Mouse (Mus musculus) ovary, adult 10 weeks (tissue): Measurements from ENCODE around the gene P3h1. TPM values are rescaled to one million over a fixed set of nuclear protein-coding genes. Genes with fewer than 3 reads are reported as not detected.

Source experiments
- polyA plus RNA-seq: library from polyadenylated mRNA; stranded (reverse); fragments of 350-450 nt; fragmentation: Illumina TruSeq; extraction: RNeasy Lipid Tissue Mini Kit (QIAGEN cat#74804); gene quantifications from one replicate; pipeline ENCODE4 v1.2.3, GENCODE M21; 2014

The P3h1 gene
- polyA plus RNA-seq: 49.4 TPM

DNA sequence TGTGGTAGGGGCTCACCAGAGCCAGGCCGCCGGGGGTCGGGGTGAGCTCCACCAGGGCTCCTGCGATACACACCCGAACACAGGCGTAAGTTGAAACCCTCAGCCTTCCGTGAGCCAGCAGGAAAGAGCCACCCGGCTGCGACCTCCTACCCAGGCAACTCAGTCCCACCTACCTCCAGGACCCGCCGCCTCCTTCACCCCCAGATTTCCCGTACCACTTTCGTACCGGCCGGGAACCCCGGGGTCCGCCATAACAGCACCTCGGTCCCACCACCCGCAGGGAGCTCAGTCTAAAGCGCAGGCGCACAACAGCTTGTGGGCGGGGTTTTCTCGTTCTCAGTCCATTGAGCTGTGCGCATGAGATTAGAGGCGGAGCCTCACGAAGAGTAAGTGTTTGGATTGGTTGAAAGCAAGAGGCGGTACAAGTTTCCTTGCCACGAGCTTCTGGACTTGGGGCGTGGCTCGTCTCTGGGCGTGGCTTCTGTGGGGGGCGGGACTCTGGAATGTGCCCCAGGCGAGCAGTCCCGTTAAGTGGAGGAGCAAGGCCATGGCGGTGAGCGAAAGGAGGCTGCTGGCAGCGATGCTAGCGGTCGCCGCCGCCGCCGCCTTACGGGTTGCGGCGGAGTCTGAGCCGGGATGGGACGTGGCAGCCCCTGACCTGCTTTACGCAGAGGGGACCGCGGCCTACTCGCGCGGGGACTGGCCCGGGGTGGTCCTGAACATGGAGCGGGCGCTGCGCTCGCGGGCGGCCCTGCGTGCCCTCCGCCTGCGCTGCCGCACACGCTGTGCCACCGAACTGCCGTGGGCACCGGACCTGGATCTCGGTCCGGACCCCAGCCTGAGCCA, at the start of gene P3h1, which contains the start of gene AU022252:
Gene P3h1, plus strand, starts transcription at position 506 of the 846 bp plus-strand sequence.
Gene AU022252, minus strand, starts transcription at position 303 of the 846 bp plus-strand sequence.

DNA sequence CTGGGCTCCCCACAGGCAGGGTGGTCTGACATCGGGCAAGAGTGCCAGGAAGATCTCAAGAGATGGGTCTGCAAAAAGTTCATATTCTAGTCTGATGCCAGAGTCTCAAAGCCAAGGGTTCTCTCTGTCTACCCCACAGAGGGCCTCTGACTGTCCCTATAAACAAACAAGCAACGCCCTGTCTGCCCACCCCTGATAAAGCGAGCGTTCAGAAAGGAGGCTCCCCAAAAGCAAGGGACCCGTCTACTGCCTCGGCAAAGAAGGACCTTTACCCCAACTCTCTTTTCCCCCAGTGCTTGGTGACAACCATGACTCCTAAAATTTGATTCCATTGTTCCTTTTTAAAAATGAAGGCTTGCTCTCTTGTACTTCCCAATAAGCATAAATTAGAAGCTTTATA, 42.9 kb upstream of the P3h1 start, which contains the start of gene Ermap:
Gene Ermap, minus strand, starts transcription at position 148 of the 400 bp plus-strand sequence.

DNA sequence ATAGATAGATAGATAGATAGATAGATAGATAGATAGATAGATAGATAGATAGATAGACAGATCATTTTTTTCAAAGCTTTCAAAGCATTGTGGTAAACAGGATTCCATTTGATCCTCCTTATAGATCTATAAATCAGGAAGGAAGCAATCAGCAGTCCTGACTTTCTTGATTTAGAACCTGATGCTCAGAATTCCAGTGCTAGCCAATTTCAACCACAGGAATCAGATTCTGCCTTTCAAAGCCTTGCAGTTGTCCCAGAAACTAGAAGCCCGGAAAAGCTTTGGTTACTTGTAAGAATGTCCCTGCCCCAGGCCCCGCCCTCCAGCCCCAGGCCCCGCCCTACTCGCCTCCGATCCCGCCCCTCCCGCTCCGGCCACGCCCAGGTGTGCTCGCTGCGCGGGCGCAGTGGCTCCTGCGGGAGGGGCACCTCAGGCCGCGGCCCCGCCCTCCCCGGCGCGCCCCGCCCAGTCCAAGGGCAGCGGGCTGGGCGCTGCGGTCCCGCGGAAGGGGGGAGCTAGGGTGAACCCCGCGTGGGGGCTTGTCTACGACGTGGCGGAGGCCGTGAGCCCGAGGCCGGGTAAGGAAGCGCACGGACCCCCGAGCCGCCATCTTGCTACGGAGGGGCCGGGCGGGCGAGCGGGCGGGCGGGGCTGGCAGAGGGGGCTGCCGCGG, 37.7 kb upstream of the P3h1 start, which contains the start of gene Svbp:
Gene Svbp, plus strand, starts transcription at position 398 of the 673 bp plus-strand sequence.

DNA sequence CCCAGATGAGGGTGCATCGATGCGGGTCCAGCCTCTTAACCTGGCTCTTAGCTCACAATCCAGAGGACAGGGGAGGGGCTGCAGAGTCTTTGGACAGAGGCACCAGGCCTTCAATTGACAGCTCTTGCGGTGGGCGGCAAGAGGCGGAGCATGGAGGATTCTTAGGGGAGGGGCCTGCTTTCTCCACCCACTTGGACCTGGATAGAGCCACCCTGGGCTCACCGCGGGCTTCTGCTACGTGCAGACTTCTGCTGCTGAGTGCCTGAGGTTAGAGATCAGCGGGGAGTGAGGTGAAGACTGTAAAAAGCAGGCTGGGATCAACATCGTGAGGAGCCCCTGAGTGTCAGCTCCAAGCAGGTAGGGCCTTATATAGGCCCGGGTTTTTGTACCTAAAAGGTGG, 14.5 kb upstream of the P3h1 start, which contains the start of gene Tmem269:
Gene Tmem269, minus strand, starts transcription at position 49 of the 400 bp plus-strand sequence.

DNA sequence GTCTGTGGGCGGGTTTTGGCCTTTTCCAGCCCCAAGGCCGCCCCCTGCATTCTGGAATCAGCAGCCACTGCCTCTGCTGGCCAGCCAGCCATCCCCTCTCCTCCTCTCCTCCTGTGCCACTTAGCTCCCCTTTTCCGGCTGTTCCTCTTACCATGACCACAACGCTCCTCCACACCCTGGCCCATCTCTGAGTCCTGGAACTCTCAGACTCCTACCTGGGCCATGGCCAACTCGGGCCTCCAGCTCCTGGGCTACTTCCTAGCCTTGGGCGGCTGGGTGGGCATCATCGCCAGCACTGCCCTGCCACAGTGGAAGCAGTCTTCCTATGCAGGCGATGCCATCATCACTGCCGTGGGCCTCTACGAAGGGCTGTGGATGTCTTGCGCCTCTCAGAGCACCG, 22.6 kb downstream of the P3h1 start, which contains the start of gene Cldn19:
Gene Cldn19, plus strand, starts transcription at position 64 of the 400 bp plus-strand sequence.

DNA sequence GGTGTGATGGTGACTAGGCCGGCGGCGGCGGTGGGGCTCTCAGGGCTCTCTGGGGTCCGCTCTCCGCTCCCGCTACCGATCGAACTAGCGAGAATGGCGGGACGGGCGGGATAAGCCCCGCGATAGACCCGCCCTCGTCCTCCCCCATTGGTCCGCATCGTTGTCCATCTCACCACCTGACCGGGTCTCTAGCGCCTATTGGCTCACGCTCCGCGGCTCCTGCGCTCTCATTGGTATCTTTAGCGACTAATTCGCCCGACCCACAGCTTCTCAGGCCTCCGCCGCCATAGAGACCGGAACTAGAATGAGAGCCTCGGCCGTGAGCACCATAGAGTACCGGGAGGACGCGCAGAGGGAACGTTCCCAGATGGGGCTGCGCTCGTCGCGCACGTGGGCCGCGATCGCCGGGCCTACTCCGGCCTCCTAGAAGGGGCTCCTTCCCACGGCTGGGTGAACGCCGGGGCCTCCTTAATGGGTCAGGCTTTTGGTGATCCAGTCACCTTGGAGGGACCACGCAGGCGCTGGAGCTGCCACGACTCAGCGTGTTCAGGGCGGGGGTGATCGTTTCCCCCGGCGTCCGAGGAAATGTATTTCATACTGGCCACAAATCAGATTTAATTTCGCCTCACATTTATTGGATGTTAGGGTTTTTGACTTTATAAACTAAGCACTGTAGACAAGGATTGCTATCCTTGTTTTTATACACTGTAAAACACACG, 61.9 kb downstream of the P3h1 start, which contains the start of gene Ybx1:
Gene Ybx1, minus strand, starts transcription at position 190 of the 719 bp plus-strand sequence.

Other genes with a start within 250 kb of the P3h1 start
- 5.2 TPM for gene Slc2a1, start 124.2 kb upstream of the P3h1 start, polyA plus RNA-seq
- gene Zfp691, start 58.7 kb upstream of the P3h1 start, polyA plus RNA-seq: 0.63 TPM
- 4.1 TPM for gene Ermap, start 42.9 kb upstream of the P3h1 start, polyA plus RNA-seq
- gene Svbp, start 37.6 kb upstream of the P3h1 start, polyA plus RNA-seq: 18.0 TPM
- 3.1 TPM for gene Tmem269, start 14.7 kb upstream of the P3h1 start, polyA plus RNA-seq
- gene AU022252, start 203 bp upstream of the P3h1 start, polyA plus RNA-seq: 7.4 TPM
- gene Cldn19, start 22.5 kb downstream of the P3h1 start, polyA plus RNA-seq: not detected
- 802 TPM for gene Ybx1, start 61.7 kb downstream of the P3h1 start, polyA plus RNA-seq
- gene Ppih, start 87.6 kb downstream of the P3h1 start, polyA plus RNA-seq: 40.9 TPM
- 11.7 TPM for gene Ccdc30, start 182.6 kb downstream of the P3h1 start, polyA plus RNA-seq
- gene Ppcs, start 189.5 kb downstream of the P3h1 start, polyA plus RNA-seq: 19.5 TPM
- gene Zmynd12, start 189.9 kb downstream of the P3h1 start, polyA plus RNA-seq: 2.0 TPM